Mouse (Mus musculus) common myeloid progenitor, adult 5-6 weeks (primary cell): ENCODE data around the gene Lifr. TPM values are rescaled to one million over a fixed set of nuclear protein-coding genes. Genes with fewer than 3 reads are reported as not detected.

Experiments used
- ATAC-seq: replicated peaks from 2 replicates; pipeline ENCODE4 v1.8.0; 2016; ENCODE audit warnings: low read depth, mild to moderate bottlenecking, moderate TSS enrichment, inconsistent platforms; ENCODE audit not compliant: poor library complexity, severe bottlenecking
- total RNA-seq: library from RNA; stranded (forward); fragments of 200-1000, 187-1606 nt; gene quantifications from 2 replicates; pipeline ENCODE4 v1.2.3, GENCODE M21; 2017

The Lifr gene
- total RNA-seq, 1 experiment from 2014 or later: 0.41 TPM

DNA sequence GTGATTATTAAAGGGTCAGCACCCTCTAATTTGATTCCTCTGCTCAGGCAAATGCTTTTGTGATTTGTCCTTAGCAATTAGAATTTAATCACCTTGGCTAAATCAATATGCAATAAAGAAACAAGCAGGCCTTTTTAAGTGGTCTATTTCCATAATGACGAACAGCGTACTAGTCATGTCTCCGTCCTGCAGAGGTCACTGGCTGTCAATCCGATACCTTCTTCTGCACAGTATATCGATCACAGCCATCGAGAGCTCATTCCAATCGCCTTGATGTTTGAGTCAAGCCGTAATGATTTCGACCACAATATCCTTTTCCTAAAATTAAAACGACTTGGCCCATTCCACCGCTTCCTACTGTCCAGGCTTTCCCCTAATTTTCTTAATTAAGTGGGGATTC, 149.5 kb downstream of the Lifr start:
- no peak for ATAC-seq

DNA sequence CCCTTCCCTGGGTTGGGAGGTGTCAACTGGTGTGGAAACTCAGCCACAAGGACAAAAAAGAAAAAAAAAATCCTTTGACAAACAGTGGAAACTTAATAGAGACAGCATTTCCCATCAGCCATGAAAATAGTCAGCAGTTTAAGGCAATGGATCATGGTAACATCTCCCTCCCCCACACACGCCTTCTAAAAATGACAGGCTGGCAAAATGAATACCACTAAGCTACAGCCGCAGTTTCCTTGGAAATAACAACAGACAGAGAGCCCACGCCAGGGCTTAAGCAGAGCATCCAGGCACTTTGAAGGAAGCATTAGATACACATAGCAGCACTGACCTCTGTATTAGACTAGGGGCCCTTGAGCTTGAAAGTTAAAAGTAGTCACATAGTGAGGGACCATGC, 150.5 kb downstream of the Lifr start:
- no peak for ATAC-seq

DNA sequence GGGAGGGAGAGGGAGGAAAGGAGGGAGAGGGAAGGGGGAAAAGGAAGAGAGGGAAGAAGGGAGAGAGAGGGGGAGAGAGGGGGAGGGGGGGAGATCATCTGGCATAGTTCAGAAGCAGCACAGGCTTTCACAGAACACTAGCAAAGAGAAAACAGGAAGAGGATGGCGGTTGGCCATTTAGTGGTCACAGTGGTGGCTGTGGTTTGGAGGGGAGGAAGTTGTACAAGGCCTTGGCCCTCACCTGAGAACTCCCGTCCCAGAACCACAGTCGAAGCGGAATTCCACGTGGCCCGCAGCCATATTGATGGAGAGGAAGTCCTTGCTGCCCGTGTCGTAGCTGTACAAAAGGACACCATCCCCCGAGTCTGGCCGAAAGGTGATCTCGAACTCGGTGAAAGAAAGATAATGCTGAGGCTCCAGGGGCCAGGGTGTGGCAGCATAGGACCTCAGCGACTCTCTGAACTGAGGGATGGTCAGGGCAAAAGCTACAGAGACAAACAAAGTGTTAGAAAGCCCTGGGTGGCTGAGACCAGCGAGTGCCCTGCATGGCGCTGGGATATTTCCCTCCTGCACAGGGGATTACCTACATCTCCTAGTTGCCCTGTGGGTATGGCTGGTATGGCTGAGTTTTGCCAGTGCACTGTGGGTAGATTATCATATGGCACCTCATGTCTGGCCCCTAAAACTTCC, 151.9 kb downstream of the Lifr start:
- peak; percentile 45; the same call in 1 of the 2 replicates for ATAC-seq

Other genes with a start within 250 kb of the Lifr start
- gene Osmr, start 215.6 kb upstream of the Lifr start, total RNA-seq: not detected in 2 replicates